ENCODE assay signal across 13 mouse cellular contexts in the genomic region with DNA sequence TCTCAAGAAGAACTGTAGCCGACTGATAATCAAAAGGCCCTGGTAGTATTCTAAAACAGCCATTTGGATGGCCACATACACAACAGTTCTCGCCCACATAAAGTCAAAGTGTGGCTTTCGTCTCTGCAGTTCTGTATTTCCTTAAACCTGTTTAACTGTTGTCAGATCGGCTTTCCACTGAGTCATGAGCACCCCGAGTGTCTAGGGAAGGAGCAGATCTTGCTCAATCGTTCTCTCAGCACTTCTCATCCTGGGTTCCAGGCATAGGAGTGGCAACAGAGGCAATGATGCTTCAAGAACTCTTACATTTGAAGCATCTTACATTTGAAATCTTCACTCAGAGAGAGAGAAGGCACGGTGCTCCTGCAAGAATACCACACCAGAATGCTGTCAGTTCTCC. TPM values are rescaled to one million over a fixed set of nuclear protein-coding genes. Genes with fewer than 3 reads are reported as not detected.
"Had no signal": no experiment of that assay in that cellular context is flagged by ENCODE, and none has a peak within 500 bp of the region (broad histone marks: within the 10 kb centered on the region; RNA-seq: fewer than 3 reads in every experiment).

No protein-coding gene starts in this region.

- H3K4me2 ChIP-seq: limb, embryonic 13.5 days; liver, embryonic 12.5 days; midbrain, embryonic 13.5 days had no signal

- H3K27ac ChIP-seq: layer of hippocampus, adult 2 months; limb, embryonic 13.5 days; liver, embryonic 12.5 days; midbrain, embryonic 13.5 days had no signal

- H3K36me3 ChIP-seq: limb, embryonic 13.5 days had no signal

- DNase-seq: kidney, postnatal 10 days; kidney, postnatal 4 days; left cerebral cortex, postnatal 4 days; retina, postnatal 1 day; right cerebral cortex, postnatal 4 days; thymus, postnatal 36 days had no signal

- H3K27me3 ChIP-seq: limb, embryonic 13.5 days; liver, embryonic 12.5 days; midbrain, embryonic 13.5 days had no signal

- H3K9ac ChIP-seq: limb, embryonic 13.5 days; liver, embryonic 12.5 days; midbrain, embryonic 13.5 days had no signal

- H3K9me3 ChIP-seq: limb, embryonic 13.5 days; liver, embryonic 12.5 days; midbrain, embryonic 13.5 days had no signal

- ATAC-seq: inflammation-experienced regulatory T-cells, adult 6 months; intestine, postnatal 0 days; liver, embryonic 12.5 days; midbrain, embryonic 13.5 days had no signal

- H3K4me1 ChIP-seq: limb, embryonic 13.5 days; liver, embryonic 12.5 days had no signal

- H3K4me3 ChIP-seq: layer of hippocampus, adult 2 months; limb, embryonic 13.5 days; liver, embryonic 12.5 days; midbrain, embryonic 13.5 days; myocyte had no signal

RNA-seq across cellular contexts. Expression of a gene that starts 55.7 kb away (rescaled TPM):
- polyA plus RNA-seq: myocyte had no signal
